Comparison of ENCODE assay signal across 8 mouse cellular contexts in the genomic region with DNA sequence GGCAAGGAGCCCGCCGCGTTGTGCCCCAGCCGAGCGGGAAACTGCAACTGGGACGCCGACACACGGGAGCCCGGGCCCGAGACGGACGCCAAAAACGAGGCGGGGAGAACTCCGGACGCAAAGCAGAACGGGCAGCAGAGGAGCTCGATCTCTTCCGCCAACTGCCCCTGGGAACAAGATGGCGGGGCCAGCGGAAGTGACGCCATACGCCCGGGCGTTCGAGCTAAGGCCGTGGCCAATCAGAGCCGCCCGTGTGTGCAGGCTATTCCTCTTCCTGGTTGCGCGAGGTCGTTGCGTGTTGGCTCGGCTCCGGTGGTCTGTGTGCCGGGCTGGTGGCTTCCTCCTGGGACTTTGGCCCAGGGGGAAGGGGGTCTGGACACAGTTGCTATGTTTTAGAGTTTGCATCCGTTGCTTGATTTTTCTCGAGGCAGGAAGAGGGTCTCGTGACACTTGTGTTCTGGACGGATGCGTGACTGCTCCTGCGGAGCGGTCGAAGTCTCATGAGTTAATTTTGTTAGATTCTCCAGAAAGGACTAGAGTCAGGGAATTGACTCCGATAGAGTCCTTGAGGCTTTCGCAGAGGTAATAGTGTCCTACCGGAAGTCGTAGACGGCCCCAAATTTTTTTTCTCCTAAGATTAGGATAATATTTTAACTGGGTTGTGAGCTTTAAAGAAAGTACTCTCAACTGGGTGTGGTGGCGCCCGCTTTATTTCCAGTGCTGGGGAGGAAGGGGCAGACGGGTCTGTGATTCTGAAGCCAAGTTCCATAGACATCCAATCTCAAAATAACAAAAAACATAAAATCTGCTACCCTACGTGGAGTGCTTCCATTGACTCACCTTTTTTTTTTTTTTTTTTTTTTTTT. TPM values are rescaled to one million over a fixed set of nuclear protein-coding genes. Genes with fewer than 3 reads are reported as not detected.
DNase-seq lines count a peak whose midpoint lies in the region; ATAC-seq and TF ChIP-seq lines count a peak whose summit lies in the region.

A gene (minus strand): TSS at position 180 of the 866 bp plus-strand sequence.

- peak; percentile 99 for ATAC-seq in forebrain, postnatal 0 days
- peak; percentile 99 for ATAC-seq in lung, embryonic 15.5 days (ENCODE audit: borderline replicate concordance, extremely low read depth, low FRiP score, low TSS enrichment)

- H3K9me3 ChIP-seq in MEL (replicated peaks; ENCODE audit: insufficient read depth, low read length) = no peaks in the 10 kb centered on the region
- no peaks in the 10 kb centered on the region for H3K9me3 ChIP-seq in forebrain, postnatal 0 days (ENCODE audit: low read length)
- no peaks in the 10 kb centered on the region for H3K9me3 ChIP-seq in lung, embryonic 15.5 days

- no peak for TF ChIP-seq CTCF in MEL (IDR thresholded peaks at IDR 0.05 in 2 of 3, conservative IDR thresholded peaks at IDR 0.05 in 1 of 3; ENCODE audit: control insufficient read depth in 1 of 3, insufficient read depth in 1 of 3, low read depth in 2 of 3, low read length in 3 of 3, poor library complexity in 1 of 3, severe bottlenecking in 1 of 3)
- TF ChIP-seq CTCF in cerebellum, adult 2 months (IDR thresholded peaks at IDR 0.05; ENCODE audit: borderline replicate concordance, insufficient read depth, low read depth, low read length) = no peak
- no peak for TF ChIP-seq CTCF in forebrain, postnatal 0 days (IDR thresholded peaks at IDR 0.05; ENCODE audit: low read depth)

- TF ChIP-seq POLR2A in MEL (IDR thresholded peaks at IDR 0.05; ENCODE audit: control insufficient read depth in 1 of 2, insufficient read depth in 1 of 2, low read depth in 1 of 2, low read length in 2 of 2, poor library complexity in 1 of 2) = peak; percentile 94 to 99
- peak; percentile 91 for TF ChIP-seq POLR2A in cerebellum, adult 2 months (IDR thresholded peaks at IDR 0.05; ENCODE audit: borderline replicate concordance, insufficient read depth, low read length)

- peaks cover 26 to 31% of the 10 kb centered on the region in 2 experiments for H3K36me3 ChIP-seq in MEL (ENCODE audit: control insufficient read depth in 1 of 2, insufficient read depth in 2 of 2, low read length in 2 of 2)
- peaks cover 6% of the 10 kb centered on the region for H3K36me3 ChIP-seq in forebrain, postnatal 0 days (ENCODE audit: insufficient read depth)
- H3K36me3 ChIP-seq in lung, embryonic 15.5 days = peaks cover 13% of the 10 kb centered on the region; the same call in 1 of the 2 replicates

- peaks cover 3 to 13% of the 10 kb centered on the region in 2 experiments; a peak in 3 of 4 replicates for H3K4me1 ChIP-seq in MEL (ENCODE audit: control insufficient read depth in 1 of 2, insufficient read depth in 2 of 2, low read length in 2 of 2)
- peaks cover 7% of the 10 kb centered on the region for H3K4me1 ChIP-seq in cerebellum, adult 2 months (ENCODE audit: control insufficient read depth, insufficient read depth, low read length)
- no peaks in the 10 kb centered on the region for H3K4me1 ChIP-seq in forebrain, postnatal 0 days (ENCODE audit: insufficient read depth)
- peaks cover 10% of the 10 kb centered on the region for H3K4me1 ChIP-seq in lung, embryonic 15.5 days

- H3K4me3 ChIP-seq in MEL (ENCODE audit: control insufficient read depth in 1 of 2, insufficient read depth in 1 of 2, low read depth in 2 of 2, low read length in 2 of 2) = peak within 1 kb of the TSS; percentile 64 to 99
- H3K4me3 ChIP-seq in cerebellum, adult 2 months (replicated peaks; ENCODE audit: insufficient read depth, low read depth, low read length) = peak within 1 kb of the TSS; percentile 84
- peak within 1 kb of the TSS; percentile 71 for H3K4me3 ChIP-seq in forebrain, postnatal 0 days (ENCODE audit: low read depth, low read length)
- H3K4me3 ChIP-seq in lung, embryonic 15.5 days = peak within 1 kb of the TSS; percentile 94

- WGBS in cerebellum, adult 2 months = under 1% methylated on average over 53 of the region's 53 CpGs
- WGBS in forebrain, postnatal 0 days = 1% methylated on average over 53 of the region's 53 CpGs
- WGBS in lung, embryonic 15.5 days = 1% methylated on average over 53 of the region's 53 CpGs

- peak within 1 kb of the TSS; percentile 96 for H3K9ac ChIP-seq in MEL (ENCODE audit: control insufficient read depth, low read depth, low read length, poor library complexity, severe bottlenecking)
- H3K9ac ChIP-seq in forebrain, postnatal 0 days = peak within 1 kb of the TSS; percentile 76
- H3K9ac ChIP-seq in lung, embryonic 15.5 days = peak within 1 kb of the TSS; percentile 97

- H3K27ac ChIP-seq in MEL (ENCODE audit: control insufficient read depth, low read depth, low read length) = peak within 1 kb of the TSS; percentile 98
- H3K27ac ChIP-seq in cerebellum, adult 2 months (ENCODE audit: insufficient read depth, low read length) = peak within 1 kb of the TSS; percentile 92
- peak within 1 kb of the TSS; percentile 96 for H3K27ac ChIP-seq in forebrain, postnatal 0 days (ENCODE audit: low read depth, low read length)
- peak within 1 kb of the TSS; percentile 100 for H3K27ac ChIP-seq in lung, embryonic 15.5 days

- peaks cover 35% of the 10 kb centered on the region for H3K79me2 ChIP-seq in MEL (ENCODE audit: control insufficient read depth, insufficient read depth, low read length, poor library complexity)

- DNase-seq in MEL (ENCODE audit: low read depth, low spot score) = peak; percentile 98
- peak; percentile 95 to 96 for DNase-seq in cerebellum, adult 2 months
- DNase-seq in forebrain, postnatal 0 days = peak; percentile 97
- peak; percentile 97 for DNase-seq in heart, postnatal 4 days
- peak; percentile 93 to 95 for DNase-seq in layer of hippocampus, adult 8-10 months (ENCODE audit: low spot score in 2 of 2)
- peak; percentile 92 for DNase-seq in ovary, adult 18-20 months (ENCODE audit: low spot score)
- peak; percentile 98 for DNase-seq in thymus, postnatal 0 days (ENCODE audit: low spot score)

- peak in 1 of 2 experiments; percentile 54; a peak in 2 of 4 replicates for TF ChIP-seq EP300 in MEL (IDR thresholded peaks at IDR 0.05; ENCODE audit: low read depth in 1 of 2, low read length in 2 of 2)

- no peak for TF ChIP-seq RAD21 in MEL (IDR thresholded peaks at IDR 0.05; ENCODE audit: low read depth, low read length)

- peak within 1 kb of the TSS; percentile 98 for H3K4me2 ChIP-seq in forebrain, postnatal 0 days (ENCODE audit: low read depth)
- peak within 1 kb of the TSS; percentile 91 for H3K4me2 ChIP-seq in lung, embryonic 15.5 days

- H3K27me3 ChIP-seq in MEL (ENCODE audit: control insufficient read depth in 1 of 2, insufficient read depth in 2 of 2, low read length in 2 of 2) = no peaks in the 10 kb centered on the region
- no peaks in the 10 kb centered on the region for H3K27me3 ChIP-seq in cerebellum, adult 2 months (ENCODE audit: control insufficient read depth, insufficient read depth, low read length)
- no peaks in the 10 kb centered on the region for H3K27me3 ChIP-seq in forebrain, postnatal 0 days (ENCODE audit: insufficient read depth, low read length)
- H3K27me3 ChIP-seq in lung, embryonic 15.5 days = no peaks in the 10 kb centered on the region

TF ChIP-seq in MEL, 35 proteins besides CTCF, POLR2A, EP300 and RAD21 (continues in another document):
- peak; percentile 97 for TF ChIP-seq POLR2AphosphoS2 (IDR thresholded peaks at IDR 0.05; ENCODE audit: low read length)
- TF ChIP-seq ZC3H11A (IDR thresholded peaks at IDR 0.05; ENCODE audit: low read depth, low read length) = no peak
- 0 out of 2 replicates have a peak, but pooled peaks have one; percentile 37 for TF ChIP-seq GABPA (IDR thresholded peaks at IDR 0.05; ENCODE audit: low read depth, low read length)
- TF ChIP-seq USF1 (IDR thresholded peaks at IDR 0.05; ENCODE audit: low read depth, low read length) = peak; percentile 29; the same call in 1 of the 2 replicates
- no peak for TF ChIP-seq SMC3 (IDR thresholded peaks at IDR 0.05; ENCODE audit: low read depth, low read length)
- peak; percentile 74; the same call in 1 of the 2 replicates for TF ChIP-seq E2F4 (IDR thresholded peaks at IDR 0.05; ENCODE audit: borderline replicate concordance, low read depth, low read length)
- TF ChIP-seq ZKSCAN1 (IDR thresholded peaks at IDR 0.05; ENCODE audit: low read depth, low read length) = no peak
- peak; percentile 74 for TF ChIP-seq KAT2A (conservative IDR thresholded peaks at IDR 0.05; ENCODE audit: low read depth, low read length)
- TF ChIP-seq MAX (IDR thresholded peaks at IDR 0.05; ENCODE audit: low read length) = peak; percentile 82
- TF ChIP-seq JUND (IDR thresholded peaks at IDR 0.05; ENCODE audit: low read depth, low read length) = no peak
- peak; percentile 83 for TF ChIP-seq NRF1 (IDR thresholded peaks at IDR 0.05; ENCODE audit: insufficient read depth, low read depth, low read length, poor library complexity, severe bottlenecking)
- peak; percentile 91 for TF ChIP-seq HCFC1 (IDR thresholded peaks at IDR 0.05; ENCODE audit: low read depth, low read length)
- peak; percentile 46; the same call in 1 of the 2 replicates for TF ChIP-seq BHLHE40 (IDR thresholded peaks at IDR 0.05; ENCODE audit: borderline replicate concordance, low read depth, low read length)
- TF ChIP-seq MYC (IDR thresholded peaks at IDR 0.05; ENCODE audit: low read depth, low read length) = peak; percentile 80
- TF ChIP-seq RCOR1 (IDR thresholded peaks at IDR 0.05; ENCODE audit: low read depth, low read length) = no peak
- no peak for TF ChIP-seq MAFK (IDR thresholded peaks at IDR 0.05; ENCODE audit: borderline replicate concordance, low read depth, low read length)
- TF ChIP-seq TBP (IDR thresholded peaks at IDR 0.05; ENCODE audit: low read depth, low read length) = peak; percentile 89
- TF ChIP-seq MAZ (IDR thresholded peaks at IDR 0.05; ENCODE audit: low read depth, low read length) = peak; percentile 78; the same call in 1 of the 2 replicates
- peak; percentile 94 for TF ChIP-seq SIN3A (IDR thresholded peaks at IDR 0.05; ENCODE audit: low read length)
- peak; percentile 95 for TF ChIP-seq ZMIZ1 (IDR thresholded peaks at IDR 0.05; ENCODE audit: low read depth, low read length)
- peak; percentile 67 for TF ChIP-seq MXI1 (IDR thresholded peaks at IDR 0.05; ENCODE audit: low read depth, low read length)

RNA-seq across cellular contexts. Expression of the gene that starts here (rescaled TPM):
- 37.0 and 43.0 TPM in 2 replicates for total RNA-seq in MEL (2012; rRNA removed)
- 100 to 1,000 TPM; 128 to 138 TPM for polyA plus RNA-seq in MEL (2012; ENCODE audit: insufficient read depth in 1 of 2, insufficient read length in 2 of 2, low read depth in 1 of 2, low replicate concordance in 2 of 2, missing spikeins in 1 of 2)
- polyA plus RNA-seq in cerebellum, adult 2 months (2012; rRNA removed) = 119 and 121 TPM in 2 replicates
- total RNA-seq in forebrain, postnatal 0 days (2014; rRNA removed) = 24.9 and 33.4 TPM in 2 replicates
- 17.5 and 34.3 TPM in 2 replicates for polyA plus RNA-seq in forebrain, postnatal 0 days (2015; fragmentation: Nextera tagmentation; extraction: Ambion mirVana)
- 10 to 100 TPM; 31.8 to 36.2 TPM for total RNA-seq in heart, postnatal 4 days (2021)
- 10 to 100 TPM; 43.2 to 57.0 (median 47.7) TPM for total RNA-seq in layer of hippocampus, adult 8-10 months (2022)
- polyA plus RNA-seq in lung, embryonic 15.5 days (2015; fragmentation: Nextera tagmentation; extraction: Ambion mirVana) = 73.4 and 81.9 TPM in 2 replicates
- polyA plus RNA-seq in thymus, postnatal 0 days (2015; fragmentation: Nextera tagmentation; extraction: Ambion mirVana) = 96.0 and 112 TPM in 2 replicates

Comparison
In these comparisons a context has a peak if more than half of its experiments do, and no peak if none do; other contexts are left out.
1. Peak in every context shown above with its lines: DNase-seq, ATAC-seq, H3K4me3 ChIP-seq and H3K27ac ChIP-seq.